Mouse (Mus musculus) megakaryocyte progenitor cell, adult 5-6 weeks (primary cell): ENCODE data around the gene 4833420G17Rik. TPM values are rescaled to one million over a fixed set of nuclear protein-coding genes. Genes with fewer than 3 reads are reported as not detected.

Experiments
- total RNA-seq, 2 experiments: library from RNA; stranded (forward) in 1 of 2; stranded (reverse) in 1 of 2; fragments of 157-497, 149-512 nt in 1 of 2; fragments of 200-1000 nt in 1 of 2; gene quantifications; 2 replicates each; pipeline versions ENCODE4 v1.2.3 to v1.2.4; 2015 to 2017

Gene 4833420G17Rik
- total RNA-seq, 2 experiments from 2014 or later = 35.7 to 62.6 TPM

Other genes starting within 250 kb of the 4833420G17Rik start
- gene Paip1, start 34.2 kb upstream of the 4833420G17Rik start, total RNA-seq (2015) = 72.0 and 80.2 TPM in 2 replicates
- gene Paip1, start 34.2 kb upstream of the 4833420G17Rik start, total RNA-seq (2017) = 77.7 and 88.1 TPM in 2 replicates
- 13.9 and 14.5 TPM in 2 replicates for gene Tmem267, start 25.3 kb downstream of the 4833420G17Rik start, total RNA-seq (2015)
- gene Tmem267, start 25.3 kb downstream of the 4833420G17Rik start, total RNA-seq (2017) = 3.4 and 6.6 TPM in 2 replicates
- gene 3110070M22Rik, start 25.6 kb downstream of the 4833420G17Rik start, total RNA-seq (2015) = 0.81 and 1.9 TPM in 2 replicates
- gene 3110070M22Rik, start 25.6 kb downstream of the 4833420G17Rik start, total RNA-seq (2017) = 1.00 and 1.1 TPM in 2 replicates
- 0.12 and 0.22 TPM in 2 replicates for gene Ccl28, start 161.1 kb downstream of the 4833420G17Rik start, total RNA-seq (2015)
- gene Ccl28, start 161.1 kb downstream of the 4833420G17Rik start, total RNA-seq (2017) = 0.27 and 0.67 TPM in 2 replicates
- 20.1 and 21.7 TPM in 2 replicates for gene Hmgcs1, start 227.6 kb downstream of the 4833420G17Rik start, total RNA-seq (2015)
- gene Hmgcs1, start 227.6 kb downstream of the 4833420G17Rik start, total RNA-seq (2017) = 26.5 and 34.3 TPM in 2 replicates